Mouse (Mus musculus): ENCODE results near the gene Akap8. TPM values are rescaled to one million over a fixed set of nuclear protein-coding genes. Genes with fewer than 3 reads are reported as not detected.

The Akap8 gene
- total RNA-seq, 2 experiments from 2014 or later, result 71.1 to 94.8 TPM

- intact Hi-C loops (cut with DNase I), result no loop called here
- no peak for DNase-seq (ENCODE audit: low spot score in 2 of 2)
Measured at GRCm38 (mm10) chr17:32257944-32258343, 63.1 kb downstream of the Akap8 start.

GRCm38 (mm10) chr17:32257452-32257851 lies 63.6 kb downstream of the Akap8 start:
- intact Hi-C loops (cut with DNase I), result no loop called here
- DNase-seq (ENCODE audit: low spot score in 2 of 2), result no peak

- DNase-seq (ENCODE audit: low spot score in 2 of 2), result no peak
- intact Hi-C loops (cut with DNase I), result no loop called here
Measured at GRCm38 (mm10) chr17:32256896-32257295, 64.1 kb downstream of the Akap8 start.

Other genes starting within 250 kb of the Akap8 start
- gene Notch3, start 154.4 kb downstream of the Akap8 start, total RNA-seq (2021), result 10 to 100 TPM in 1 of 2 experiments, 1 to 10 TPM in 1; 7.5 to 10.0 TPM
- under 1 TPM; 0.39 to 0.48 TPM for gene Ephx3, start 131.7 kb downstream of the Akap8 start, total RNA-seq (2021)
- gene Brd4, start 36.5 kb downstream of the Akap8 start, total RNA-seq (2021), result 100 to 1,000 TPM; 117 to 130 TPM
- 100 to 1,000 TPM; 179 to 230 TPM for gene Akap8l, start 29.4 kb upstream of the Akap8 start, total RNA-seq (2021)
- gene Wiz, start 68.2 kb upstream of the Akap8 start, total RNA-seq (2021), result 10 to 100 TPM; 55.0 to 56.7 TPM
- gene Rasal3, start 82.3 kb upstream of the Akap8 start, total RNA-seq (2021), result 1 to 10 TPM; 3.9 to 4.1 TPM
- gene Pglyrp2, start 102.9 kb upstream of the Akap8 start, total RNA-seq (2021), result not detected
- not detected for gene Cyp4f39, start 131.5 kb upstream of the Akap8 start, total RNA-seq (2021)
- gene Cyp4f17, start 184.8 kb upstream of the Akap8 start, total RNA-seq (2021), result 1 to 10 TPM; 3.3 to 4.6 TPM
- gene Cyp4f16, start 215.3 kb upstream of the Akap8 start, total RNA-seq (2021), result 1 to 10 TPM; 4.8 to 6.8 TPM

Measured in left cerebral cortex, postnatal 25 days (tissue).